Mouse (Mus musculus) lung, adult 18-20 months (tissue): ENCODE results near the gene Ctbp2.

Experiments
- DNase-seq, 2 experiments: peaks; one replicate each; pipeline ENCODE4 v3.0.0; 2022; ENCODE audit warnings: mixed read lengths in 2 of 2

Gene Ctbp2

DNA sequence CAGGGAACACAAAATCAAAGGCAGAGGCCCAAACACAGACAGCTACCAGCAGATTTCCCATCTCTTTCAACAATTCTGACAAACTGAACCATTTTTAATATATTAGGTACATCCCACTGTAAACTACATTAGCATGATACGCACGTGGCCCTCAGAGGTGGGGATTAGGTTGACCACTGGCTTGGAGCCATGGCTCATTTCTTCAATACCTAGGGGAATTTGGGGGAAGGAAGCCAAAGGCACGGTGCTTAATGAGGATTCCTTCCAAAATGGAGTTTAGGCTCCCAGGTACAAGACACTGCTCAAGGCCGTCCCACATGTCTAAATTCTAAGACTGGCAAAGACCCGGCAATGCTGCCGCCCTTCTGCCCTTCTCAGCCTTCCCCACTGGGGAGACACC is 121.9 kb downstream of the Ctbp2 start:
- no peak for DNase-seq

DNA sequence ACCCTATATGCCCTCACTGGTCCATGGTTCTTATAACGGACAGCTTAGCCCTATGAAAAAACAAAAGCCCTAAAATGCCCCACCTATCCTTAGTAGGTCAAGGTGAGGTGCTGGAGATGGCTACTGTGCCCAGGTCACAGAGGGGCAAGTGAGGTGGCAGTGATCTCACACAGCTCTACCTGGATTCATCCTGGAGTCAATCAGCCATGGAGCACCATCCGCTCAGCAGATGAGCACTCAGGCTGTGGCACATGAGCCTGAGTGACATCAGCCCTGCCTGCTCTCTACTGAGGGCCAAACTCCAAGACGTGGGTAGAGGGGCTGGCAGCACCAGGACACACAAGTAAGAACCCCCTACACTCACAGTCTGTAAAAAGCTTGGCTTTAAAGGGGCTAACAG is 122.8 kb downstream of the Ctbp2 start:
- no peak for DNase-seq

- DNase-seq, result peak in 1 of 2 experiments; percentile 2
Measured at GRCm38 (mm10) chr7:132999061-132999460, 125.1 kb downstream of the Ctbp2 start.

- peak in 1 of 2 experiments; percentile 2 for DNase-seq
Measured at GRCm38 (mm10) chr7:132998639-132999038, 125.5 kb downstream of the Ctbp2 start.

- peak in 1 of 2 experiments; percentile 5 for DNase-seq
Measured at GRCm38 (mm10) chr7:132996391-132996790, 127.8 kb downstream of the Ctbp2 start.

GRCm38 (mm10) chr7:132994628-132995191 is 129.4 kb downstream of the Ctbp2 start:
- no peak for DNase-seq

DNA sequence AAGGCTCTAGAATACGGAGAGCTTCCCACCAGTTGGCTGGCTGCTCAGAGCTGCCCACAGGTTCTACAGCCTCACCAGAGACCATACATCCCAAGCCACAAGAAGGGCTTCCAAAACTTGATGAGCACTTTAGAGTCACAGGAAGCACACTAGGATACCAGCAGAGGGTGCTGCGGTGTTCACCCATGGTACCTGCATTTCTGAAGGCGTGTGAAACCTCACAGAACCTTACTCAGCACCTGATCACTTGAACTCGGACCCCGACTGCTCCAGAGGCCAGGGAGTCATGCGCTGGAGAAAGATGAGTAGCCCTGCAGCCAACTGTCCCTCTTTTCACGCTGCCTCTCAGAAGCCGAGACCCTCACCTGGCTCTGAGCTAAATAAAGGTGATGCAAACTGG is 130.0 kb downstream of the Ctbp2 start:
- peak in 1 of 2 experiments; percentile 2 for DNase-seq

DNA sequence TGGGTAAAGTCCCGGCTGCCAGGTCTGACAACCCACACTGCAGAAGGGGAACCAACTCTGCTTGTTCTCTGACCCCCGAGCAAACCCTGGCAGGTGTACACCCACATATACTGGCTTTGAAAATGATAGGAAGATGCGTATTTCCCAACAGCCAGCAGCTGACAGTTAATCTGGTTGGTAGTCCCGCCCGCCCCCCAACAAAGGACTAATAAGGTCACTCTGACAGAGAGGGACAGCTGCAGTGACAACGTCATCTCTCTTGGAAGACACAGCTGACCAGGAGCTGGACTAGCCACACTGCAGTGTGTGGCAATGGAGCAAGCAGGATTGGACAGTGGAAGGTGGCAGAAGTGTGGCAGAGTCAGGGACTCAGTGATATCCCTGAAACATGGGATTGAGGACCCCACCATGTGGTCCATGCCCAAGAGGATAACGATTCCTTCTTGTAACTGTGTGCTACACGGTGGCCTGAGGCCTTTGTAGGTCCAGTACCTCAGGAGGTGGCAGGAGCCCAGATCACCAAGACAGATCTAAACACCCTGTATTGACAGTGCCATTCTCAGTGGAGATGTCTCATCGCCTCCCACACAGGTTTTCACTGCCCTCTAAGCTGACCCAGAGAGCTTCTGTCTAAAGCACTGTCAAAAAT is 131.1 kb downstream of the Ctbp2 start:
- DNase-seq, result peak in 1 of 2 experiments; percentile 2

DNA sequence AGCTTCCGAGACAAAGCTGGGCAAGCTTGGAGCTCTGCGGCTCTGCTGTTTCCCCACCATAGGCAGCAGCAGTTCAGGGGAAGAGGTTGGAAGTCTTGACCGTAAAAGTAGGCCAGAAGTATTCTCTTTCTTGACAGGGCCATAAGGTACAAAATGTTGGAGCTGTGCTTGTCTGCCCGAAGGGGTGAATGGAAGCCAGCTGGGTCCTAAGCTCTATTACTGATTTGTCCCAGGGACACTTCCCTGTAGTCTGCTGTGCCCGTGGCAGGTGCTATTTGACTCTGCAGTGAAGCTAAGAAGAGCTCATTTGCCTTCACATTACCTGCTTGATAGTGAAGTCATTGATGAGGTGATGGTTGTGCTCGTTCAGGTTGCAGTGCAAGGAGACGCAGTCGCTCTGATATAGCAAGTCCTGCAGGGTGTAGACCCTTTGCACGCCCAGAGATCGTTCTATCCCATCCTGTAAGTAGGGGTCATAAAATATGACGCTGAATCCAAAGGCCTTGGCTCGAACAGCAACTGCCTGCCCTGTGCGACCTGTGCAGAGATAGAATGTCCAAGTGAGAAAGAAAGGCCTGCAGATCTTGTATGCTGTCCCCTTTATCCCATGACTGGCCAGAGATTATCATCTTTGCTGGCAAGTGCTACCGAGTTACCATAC is 132.8 kb downstream of the Ctbp2 start:
- no peak for DNase-seq

DNA sequence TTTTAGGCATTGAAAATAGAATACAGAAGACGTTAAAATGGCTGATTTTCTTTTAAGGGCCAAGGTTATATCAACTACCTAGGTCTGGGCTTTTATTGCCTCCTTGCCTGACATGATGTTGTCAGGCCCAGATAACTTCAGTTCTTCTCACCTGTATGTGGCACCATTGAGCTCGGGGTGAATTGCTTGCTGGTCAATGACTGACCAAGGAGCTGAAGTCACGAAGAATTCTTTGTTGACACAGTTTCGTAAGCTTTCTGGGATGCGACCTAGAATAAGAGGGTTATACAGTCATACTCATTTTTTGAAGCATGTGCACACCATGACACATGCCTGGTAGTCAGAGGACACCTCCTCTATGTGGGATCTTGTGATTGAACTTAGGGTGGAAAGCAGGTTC is 134.3 kb downstream of the Ctbp2 start:
- DNase-seq, result no peak

GRCm38 (mm10) chr7:132982639-132983038 is 141.5 kb downstream of the Ctbp2 start:
- no peak for DNase-seq

- no peak for DNase-seq
Measured at GRCm38 (mm10) chr7:132977981-132978380, 146.2 kb downstream of the Ctbp2 start.

- no peak for DNase-seq
Measured at GRCm38 (mm10) chr7:132976079-132976478, 148.1 kb downstream of the Ctbp2 start.

- DNase-seq, result no peak
Measured at GRCm38 (mm10) chr7:132972079-132972478, 152.1 kb downstream of the Ctbp2 start.

- no peak for DNase-seq
Measured at GRCm38 (mm10) chr7:132965707-132966106, 158.4 kb downstream of the Ctbp2 start.

DNA sequence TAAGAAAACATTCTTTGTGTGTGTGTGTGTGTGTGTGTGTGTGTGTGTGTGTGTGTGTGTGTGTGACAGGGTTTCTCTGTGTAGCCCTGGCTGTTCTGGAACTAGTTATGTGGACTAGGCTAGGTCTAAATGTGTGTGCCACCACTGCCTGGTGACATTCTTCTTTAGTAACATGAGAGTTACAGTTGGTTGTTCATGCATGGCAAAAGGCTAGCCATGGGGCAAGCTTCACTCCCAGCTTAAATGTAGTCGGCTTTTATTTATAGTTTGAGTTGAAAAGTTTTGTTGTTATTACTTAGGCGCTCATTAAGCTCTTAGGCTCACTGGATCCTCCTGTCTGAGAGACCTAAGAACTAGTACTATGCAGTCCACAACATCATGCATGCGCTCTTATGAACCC is 159.8 kb downstream of the Ctbp2 start:
- no peak for DNase-seq

GRCm38 (mm10) chr7:132950613-132951012 is 173.5 kb downstream of the Ctbp2 start:
- DNase-seq, result no peak

- no peak for DNase-seq
Measured at GRCm38 (mm10) chr7:132949968-132950367, 174.2 kb downstream of the Ctbp2 start.

DNA sequence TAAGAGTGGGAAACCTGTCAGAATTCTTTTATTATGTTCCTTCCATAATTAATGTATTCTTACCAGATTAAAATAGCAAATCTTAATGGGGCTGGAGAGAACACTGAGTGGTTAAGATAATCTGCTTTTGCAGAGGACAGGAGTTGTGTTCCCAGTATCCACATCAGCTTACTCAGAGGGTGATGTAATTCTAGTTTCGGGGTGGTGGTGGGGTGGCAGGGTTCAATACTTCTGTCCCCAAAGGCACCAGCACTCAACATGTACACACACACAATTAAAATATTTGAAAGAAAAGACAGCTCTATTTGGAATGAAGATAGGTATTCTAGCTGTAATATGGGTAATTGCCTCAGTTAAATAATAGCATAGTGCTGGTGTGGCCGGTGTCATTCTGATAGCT is 183.6 kb downstream of the Ctbp2 start:
- DNase-seq, result no peak

DNA sequence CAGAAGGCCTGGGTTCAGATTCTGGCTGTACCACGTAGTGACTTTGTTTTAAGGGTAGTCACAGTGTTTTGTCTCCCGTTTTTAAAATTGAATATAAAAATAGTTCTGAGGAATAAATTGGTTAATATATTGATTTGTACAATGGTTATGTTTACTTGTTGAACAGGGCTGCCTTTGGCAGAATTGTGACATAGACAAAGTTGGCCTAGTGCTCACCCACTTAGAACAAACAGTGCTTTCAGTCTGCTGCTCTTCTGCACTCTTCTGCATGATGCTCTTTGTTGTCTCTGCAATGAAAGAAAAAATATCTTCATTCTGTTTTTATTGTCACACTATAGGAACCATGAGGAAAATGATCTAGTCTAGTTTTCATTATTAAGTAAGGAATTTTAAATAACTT is 185.0 kb downstream of the Ctbp2 start:
- no peak for DNase-seq
